Mouse (Mus musculus): Measurements from ENCODE around the gene Tmprss11e.

DNA sequence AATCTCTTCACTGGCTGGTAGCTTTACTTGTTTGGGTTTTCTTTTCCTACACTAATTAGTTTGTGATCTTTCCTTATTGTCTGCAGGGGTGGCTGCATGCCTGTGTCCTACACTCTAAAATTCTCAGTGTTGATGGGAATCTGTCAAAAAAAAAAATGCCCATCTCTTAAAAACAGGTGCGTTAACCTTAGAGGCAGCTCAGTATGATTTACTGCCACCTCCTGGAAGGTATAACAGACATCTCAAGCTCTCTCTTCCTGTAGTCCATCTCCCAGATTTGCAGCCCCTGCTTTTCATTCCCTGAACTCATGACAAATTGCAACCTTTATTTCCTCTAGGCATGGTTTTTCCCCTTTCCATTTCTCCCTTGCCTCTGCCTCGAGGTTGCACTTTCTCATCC, 44.3 kb upstream of the Tmprss11e start:
- TF ChIP-seq POLR2A (IDR thresholded peaks at IDR 0.05; ENCODE audit: borderline replicate concordance, extremely low read depth, insufficient read depth, insufficient read length, poor library complexity, severe bottlenecking) (no peak), CTCF (IDR thresholded peaks at IDR 0.05; ENCODE audit: borderline replicate concordance, extremely low read depth, insufficient read depth, insufficient read length) (no peak)

Data from brain, embryonic 14.5 days (tissue).